Mouse (Mus musculus): ENCODE measurements around the gene Map3k3. TPM values are rescaled to one million over a fixed set of nuclear protein-coding genes. Genes with fewer than 3 reads are reported as not detected.

The Map3k3 gene
- polyA plus RNA-seq, 1 experiment from 2014 or later = 14.7 TPM

DNA sequence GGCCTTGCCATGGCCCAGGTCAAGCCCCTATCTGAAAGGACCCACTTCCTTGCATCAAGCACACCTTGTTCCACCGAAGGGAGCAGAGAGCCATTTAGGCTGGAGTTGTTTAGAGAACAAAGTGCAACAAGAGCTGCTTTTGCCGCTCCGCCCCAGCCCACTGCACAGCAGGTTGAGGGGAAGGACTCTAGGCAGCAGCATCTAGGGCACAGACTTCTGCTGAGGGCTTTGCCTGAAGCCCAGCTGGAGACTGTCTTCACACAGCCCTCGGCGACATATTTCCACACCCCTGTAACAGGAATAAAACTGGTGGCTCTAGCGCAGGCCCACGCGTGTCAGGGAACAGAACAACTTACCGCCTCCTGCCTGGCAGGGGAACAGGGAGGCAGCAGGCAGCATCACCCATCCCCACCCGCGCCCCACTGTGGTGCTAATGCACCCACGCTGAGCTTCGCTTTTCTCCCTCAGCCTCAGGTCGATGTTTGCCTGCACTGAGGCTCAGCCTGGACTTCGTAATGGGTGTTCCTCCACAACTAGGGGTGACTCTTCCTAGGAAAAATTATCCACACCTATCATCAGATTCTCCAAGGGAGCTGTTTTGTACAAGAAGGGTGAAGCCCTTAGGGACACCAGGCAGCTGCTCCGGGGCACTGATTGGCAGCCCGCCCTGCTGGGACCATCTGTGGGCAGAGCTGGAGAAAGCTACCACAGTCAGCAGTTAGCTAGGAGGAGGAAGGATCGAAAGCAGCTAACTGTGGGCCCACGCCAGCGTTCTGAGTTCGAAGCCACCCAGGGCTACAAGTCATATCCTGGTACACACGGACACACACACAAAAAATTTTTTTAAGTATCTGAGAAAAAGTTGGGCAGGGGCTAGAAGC, 76.7 kb downstream of the Map3k3 start, which contains the start of the genes Gm10840 and Limd2:
Gene Gm10840 (plus strand): TSS at position 10 of the 881 bp plus-strand sequence.
Gene Limd2 (minus strand): TSS at position 20 of the 881 bp plus-strand sequence.
- Histone ChIP-seq H3K27ac (ENCODE audit: low read length) (peak within 1 kb of the TSS; percentile 95), H3K4me3 (replicated peaks; ENCODE audit: low read length) (peak within 1 kb of the TSS; percentile 79), H3K36me3 (ENCODE audit: control insufficient read depth, insufficient read depth) (peaks cover 20% of the 10 kb centered on the region), H3K9ac (replicated peaks; ENCODE audit: low read depth, low read length) (peak within 1 kb of the TSS; percentile 97), H3K4me1 (replicated peaks; ENCODE audit: control insufficient read depth, insufficient read depth, low read length) (peaks cover 28% of the 10 kb centered on the region), H3K4me2 (ENCODE audit: low read length) (peak within 1 kb of the TSS; percentile 83), H3K9me3 (ENCODE audit: control insufficient read depth, low read length) (no peaks in the 10 kb centered on the region), H3K27me3 (replicated peaks; ENCODE audit: control insufficient read depth, insufficient read depth, low read length) (no peaks in the 10 kb centered on the region)
- WGBS = 24% methylated on average over 22 of the region's 22 CpGs
- ATAC-seq = peak; percentile 46

DNA sequence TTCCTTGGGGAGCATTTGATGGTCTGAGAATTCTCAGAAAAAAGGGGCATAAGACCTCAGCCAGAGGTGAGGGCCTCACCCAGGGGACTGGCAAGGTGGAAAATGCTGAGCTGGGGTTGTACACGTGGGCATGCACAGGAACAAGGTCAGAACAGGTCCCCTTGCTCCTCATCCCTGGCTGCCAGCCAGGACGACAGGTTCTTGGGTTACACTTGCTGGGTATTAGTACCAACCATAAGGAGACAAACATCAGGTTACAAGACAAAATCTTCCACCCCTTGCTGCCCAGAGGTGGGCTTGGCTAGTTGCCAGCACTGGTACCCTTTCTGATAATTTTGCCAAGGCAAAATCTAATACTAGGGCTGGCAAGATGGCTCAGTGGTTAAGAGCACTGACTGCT, 77.8 kb downstream of the Map3k3 start:
- no peak overlapping the region for H3K4me3 ChIP-seq (replicated peaks; ENCODE audit: low read length)
- H3K9me3 ChIP-seq (ENCODE audit: control insufficient read depth, low read length) = no peaks in the 10 kb centered on the region
- H3K36me3 ChIP-seq (ENCODE audit: control insufficient read depth, insufficient read depth) = peaks cover 13% of the 10 kb centered on the region
- no peaks in the 10 kb centered on the region for H3K27me3 ChIP-seq (replicated peaks; ENCODE audit: control insufficient read depth, insufficient read depth, low read length)
- no peak overlapping the region for H3K9ac ChIP-seq (replicated peaks; ENCODE audit: low read depth, low read length)
- H3K27ac ChIP-seq (ENCODE audit: low read length) = no peak overlapping the region
- peaks cover 24% of the 10 kb centered on the region for H3K4me1 ChIP-seq (replicated peaks; ENCODE audit: control insufficient read depth, insufficient read depth, low read length)
- no peak for ATAC-seq
- 84% methylated on average over 2 of the region's 2 CpGs for WGBS
- no peak overlapping the region for H3K4me2 ChIP-seq (ENCODE audit: low read length)

DNA sequence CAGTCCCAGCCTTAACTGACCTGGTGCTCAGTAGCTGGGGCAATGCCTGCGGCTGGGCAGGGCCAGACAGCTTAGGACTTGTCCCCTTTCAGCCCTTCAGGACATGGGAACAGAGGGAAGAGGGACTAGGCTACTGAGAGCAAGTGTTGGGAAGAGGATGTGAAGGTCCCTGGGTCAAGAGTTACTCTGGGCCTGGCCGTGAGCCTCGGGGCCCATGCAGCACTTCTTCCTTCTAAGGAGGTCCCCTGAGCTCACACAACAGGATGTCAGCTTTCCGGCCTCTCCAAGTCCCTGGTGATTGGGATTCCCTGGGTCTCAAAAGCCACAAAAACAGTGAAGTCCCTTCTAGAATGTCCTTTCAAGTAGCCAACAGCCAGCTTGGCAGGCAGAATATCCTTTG, 79.1 kb downstream of the Map3k3 start:
- Histone ChIP-seq H3K4me1 (replicated peaks; ENCODE audit: control insufficient read depth, insufficient read depth, low read length) (peaks cover 17% of the 10 kb centered on the region), H3K9me3 (ENCODE audit: control insufficient read depth, low read length) (no peaks in the 10 kb centered on the region), H3K27me3 (replicated peaks; ENCODE audit: control insufficient read depth, insufficient read depth, low read length) (no peaks in the 10 kb centered on the region), H3K36me3 (ENCODE audit: control insufficient read depth, insufficient read depth) (peaks cover 17% of the 10 kb centered on the region), H3K4me2 (ENCODE audit: low read length) (no peak overlapping the region), H3K4me3 (replicated peaks; ENCODE audit: low read length) (no peak overlapping the region), H3K9ac (replicated peaks; ENCODE audit: low read depth, low read length) (no peak overlapping the region), H3K27ac (ENCODE audit: low read length) (no peak overlapping the region)
- WGBS = 93% methylated on average over 4 of the region's 4 CpGs
- ATAC-seq = no peak

DNA sequence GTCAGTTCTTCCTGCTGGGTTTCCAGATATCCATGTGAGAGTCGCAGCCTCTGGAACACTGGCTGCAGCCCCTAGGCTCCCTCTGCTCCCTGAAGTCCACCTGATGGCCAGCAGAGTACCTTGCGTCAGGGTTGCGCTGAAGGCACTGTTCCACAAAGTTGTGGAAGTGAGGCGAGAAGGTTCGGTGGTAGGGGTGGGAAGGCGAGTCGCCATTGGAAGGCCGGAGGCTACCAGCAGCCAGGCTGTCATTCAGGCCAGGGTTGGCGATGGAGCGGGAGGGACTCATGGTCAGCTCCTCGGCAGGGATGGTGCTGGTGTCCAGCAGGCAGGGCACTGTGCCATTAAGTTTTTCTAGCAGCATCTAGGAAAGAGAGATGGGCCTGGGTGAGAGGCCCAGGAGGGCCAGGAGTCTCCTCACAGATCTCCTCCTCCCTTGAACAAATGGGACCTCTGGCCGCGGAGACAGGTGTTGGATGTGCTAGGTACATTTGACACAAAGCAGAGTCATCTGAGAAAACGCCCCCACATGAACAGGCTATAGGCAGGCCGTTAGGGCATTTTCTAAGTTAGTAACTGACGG, 80.3 kb downstream of the Map3k3 start:
- Histone ChIP-seq H3K4me1 (replicated peaks; ENCODE audit: control insufficient read depth, insufficient read depth, low read length) (peaks cover 8% of the 10 kb centered on the region), H3K9me3 (ENCODE audit: control insufficient read depth, low read length) (no peaks in the 10 kb centered on the region), H3K27me3 (replicated peaks; ENCODE audit: control insufficient read depth, insufficient read depth, low read length) (no peaks in the 10 kb centered on the region), H3K36me3 (ENCODE audit: control insufficient read depth, insufficient read depth) (peaks cover 17% of the 10 kb centered on the region), H3K4me2 (ENCODE audit: low read length) (no peak overlapping the region), H3K4me3 (replicated peaks; ENCODE audit: low read length) (no peak overlapping the region), H3K9ac (replicated peaks; ENCODE audit: low read depth, low read length) (no peak overlapping the region), H3K27ac (ENCODE audit: low read length) (no peak overlapping the region)
- ATAC-seq = no peak
- 95% methylated on average over 16 of the region's 16 CpGs for WGBS

- Histone ChIP-seq H3K27me3 (replicated peaks; ENCODE audit: control insufficient read depth, insufficient read depth, low read length) (no peaks in the 10 kb centered on the region), H3K36me3 (ENCODE audit: control insufficient read depth, insufficient read depth) (peaks cover 19% of the 10 kb centered on the region), H3K4me2 (ENCODE audit: low read length) (no peak overlapping the region), H3K4me1 (replicated peaks; ENCODE audit: control insufficient read depth, insufficient read depth, low read length) (no peaks in the 10 kb centered on the region), H3K9me3 (ENCODE audit: control insufficient read depth, low read length) (no peaks in the 10 kb centered on the region), H3K27ac (ENCODE audit: low read length) (no peak overlapping the region), H3K9ac (replicated peaks; ENCODE audit: low read depth, low read length) (no peak overlapping the region), H3K4me3 (replicated peaks; ENCODE audit: low read length) (no peak overlapping the region)
- WGBS = 93% methylated on average over 5 of the region's 5 CpGs
- no peak for ATAC-seq
Observed at GRCm38 (mm10) chr11:106167435-106167834, 83.0 kb downstream of the Map3k3 start.

DNA sequence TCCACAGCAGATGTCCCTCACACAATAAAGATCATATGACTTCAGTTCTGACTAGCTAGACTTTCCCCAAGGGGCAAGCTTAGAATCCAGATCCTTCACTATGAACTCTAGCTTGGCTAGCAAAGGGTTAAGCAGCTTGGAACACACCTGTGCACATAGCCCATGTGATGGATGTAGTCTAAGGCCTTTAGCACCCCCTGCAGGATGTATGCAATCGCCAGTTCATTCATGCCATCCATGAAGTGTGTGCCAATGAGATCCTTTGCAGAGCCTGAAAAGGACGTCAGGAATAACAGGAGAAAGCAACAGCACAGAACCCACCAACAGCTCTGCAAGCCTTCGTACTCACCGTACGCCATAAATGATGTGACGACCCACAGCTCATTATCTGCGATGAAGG, 86.4 kb downstream of the Map3k3 start:
- no peak for ATAC-seq
- H3K27ac ChIP-seq (ENCODE audit: low read length) = no peak overlapping the region
- H3K4me3 ChIP-seq (replicated peaks; ENCODE audit: low read length) = no peak overlapping the region
- H3K36me3 ChIP-seq (ENCODE audit: control insufficient read depth, insufficient read depth) = peaks cover 11% of the 10 kb centered on the region
- WGBS = 76% methylated on average over 7 of the region's 7 CpGs
- H3K9ac ChIP-seq (replicated peaks; ENCODE audit: low read depth, low read length) = no peak overlapping the region
- no peaks in the 10 kb centered on the region for H3K27me3 ChIP-seq (replicated peaks; ENCODE audit: control insufficient read depth, insufficient read depth, low read length)
- H3K4me2 ChIP-seq (ENCODE audit: low read length) = no peak overlapping the region
- H3K4me1 ChIP-seq (replicated peaks; ENCODE audit: control insufficient read depth, insufficient read depth, low read length) = no peaks in the 10 kb centered on the region
- no peaks in the 10 kb centered on the region for H3K9me3 ChIP-seq (ENCODE audit: control insufficient read depth, low read length)

DNA sequence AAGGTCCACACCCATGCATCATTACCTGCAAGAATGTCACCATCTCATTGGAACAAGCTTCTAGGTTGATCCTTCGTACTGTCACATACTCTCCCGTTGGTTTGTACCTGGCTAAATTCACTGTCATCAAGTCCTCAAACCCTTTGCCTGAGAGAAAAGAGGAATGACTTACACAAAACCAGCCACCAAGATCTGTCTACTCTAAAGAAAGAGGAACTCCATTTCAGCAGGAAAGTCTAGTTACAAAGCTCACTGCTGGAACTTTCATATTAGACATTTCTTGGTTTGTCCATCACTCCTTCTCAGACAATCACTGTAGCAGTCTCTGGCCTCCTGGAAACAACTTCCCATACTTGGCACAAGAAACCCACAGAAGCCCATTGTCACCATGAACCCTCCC, 88.8 kb downstream of the Map3k3 start:
- WGBS = 87% methylated on average over 2 of the region's 2 CpGs
- no peak overlapping the region for H3K9ac ChIP-seq (replicated peaks; ENCODE audit: low read depth, low read length)
- H3K4me2 ChIP-seq (ENCODE audit: low read length) = no peak overlapping the region
- ATAC-seq = no peak
- H3K27me3 ChIP-seq (replicated peaks; ENCODE audit: control insufficient read depth, insufficient read depth, low read length) = no peaks in the 10 kb centered on the region
- no peaks in the 10 kb centered on the region for H3K4me1 ChIP-seq (replicated peaks; ENCODE audit: control insufficient read depth, insufficient read depth, low read length)
- no peak overlapping the region for H3K4me3 ChIP-seq (replicated peaks; ENCODE audit: low read length)
- H3K36me3 ChIP-seq (ENCODE audit: control insufficient read depth, insufficient read depth) = peaks cover 2% of the 10 kb centered on the region; the same call in 1 of the 2 replicates
- no peak overlapping the region for H3K27ac ChIP-seq (ENCODE audit: low read length)
- no peaks in the 10 kb centered on the region for H3K9me3 ChIP-seq (ENCODE audit: control insufficient read depth, low read length)

DNA sequence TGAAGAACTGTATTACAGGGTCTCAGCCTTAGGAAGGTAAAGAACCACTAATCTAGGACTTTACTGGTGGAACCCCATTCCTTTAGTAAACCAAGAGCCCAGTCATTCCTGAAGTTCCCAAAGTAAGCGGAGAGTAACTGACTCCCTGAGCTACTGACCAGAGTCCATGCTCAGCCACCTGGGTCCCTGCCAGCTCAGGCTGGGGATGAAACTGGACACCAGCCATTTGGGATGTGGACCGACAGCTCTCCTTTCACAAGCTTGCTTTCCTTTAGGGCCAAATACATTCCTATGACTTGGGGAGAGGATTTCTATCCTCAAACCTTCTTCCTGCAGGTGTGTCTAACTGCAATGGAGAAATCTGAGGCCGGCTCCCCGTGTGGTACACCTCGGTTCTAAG, 90.0 kb downstream of the Map3k3 start:
- no peak for ATAC-seq
- H3K27ac ChIP-seq (ENCODE audit: low read length) = no peak overlapping the region
- WGBS = 84% methylated on average over 5 of the region's 5 CpGs
- no peaks in the 10 kb centered on the region for H3K4me1 ChIP-seq (replicated peaks; ENCODE audit: control insufficient read depth, insufficient read depth, low read length)
- no peaks in the 10 kb centered on the region for H3K27me3 ChIP-seq (replicated peaks; ENCODE audit: control insufficient read depth, insufficient read depth, low read length)
- H3K9ac ChIP-seq (replicated peaks; ENCODE audit: low read depth, low read length) = no peak overlapping the region
- no peaks in the 10 kb centered on the region for H3K9me3 ChIP-seq (ENCODE audit: control insufficient read depth, low read length)
- no peak overlapping the region for H3K4me2 ChIP-seq (ENCODE audit: low read length)
- H3K36me3 ChIP-seq (ENCODE audit: control insufficient read depth, insufficient read depth) = peaks cover 2% of the 10 kb centered on the region; the same call in 1 of the 2 replicates
- no peak overlapping the region for H3K4me3 ChIP-seq (replicated peaks; ENCODE audit: low read length)

DNA sequence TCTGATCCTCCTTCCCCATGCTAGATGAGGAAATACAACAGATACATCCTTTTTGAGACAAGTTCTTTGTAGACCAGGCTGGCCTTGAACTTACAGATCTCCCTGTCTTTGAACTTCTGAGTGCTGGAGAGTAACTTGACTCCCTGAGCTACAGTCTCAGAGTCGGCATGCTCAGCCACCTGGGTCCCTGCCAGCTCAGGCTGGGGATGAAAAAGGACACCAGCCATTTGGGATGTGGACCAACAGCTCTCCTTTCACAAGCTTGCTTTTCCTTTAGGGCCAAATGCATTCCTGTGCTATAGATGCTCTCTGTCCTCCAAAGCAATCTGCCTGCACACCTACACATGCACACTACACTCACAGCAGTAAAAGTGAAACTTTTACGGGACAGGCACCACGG, 90.7 kb downstream of the Map3k3 start:
- ATAC-seq = no peak
- WGBS = 71% methylated on average over 3 of the region's 3 CpGs
- Histone ChIP-seq H3K9me3 (ENCODE audit: control insufficient read depth, low read length) (no peaks in the 10 kb centered on the region), H3K27ac (ENCODE audit: low read length) (no peak overlapping the region), H3K9ac (replicated peaks; ENCODE audit: low read depth, low read length) (no peak overlapping the region), H3K4me1 (replicated peaks; ENCODE audit: control insufficient read depth, insufficient read depth, low read length) (0 out of 2 replicates have a peak, but pooled peaks cover 3% of the 10 kb centered on the region), H3K4me2 (ENCODE audit: low read length) (no peak overlapping the region), H3K36me3 (ENCODE audit: control insufficient read depth, insufficient read depth) (peaks cover 2% of the 10 kb centered on the region; the same call in 1 of the 2 replicates), H3K27me3 (replicated peaks; ENCODE audit: control insufficient read depth, insufficient read depth, low read length) (no peaks in the 10 kb centered on the region), H3K4me3 (replicated peaks; ENCODE audit: low read length) (no peak overlapping the region)
